Mouse (Mus musculus): ENCODE results near the gene Gm20937. TPM values are rescaled to one million over a fixed set of nuclear protein-coding genes. Genes with fewer than 3 reads are reported as not detected.
"Not testable (repeated sequence)": the region's sequence is repeated elsewhere in the genome, so short reads cannot be mapped to it uniquely, and the experiment has no call there.

The Gm20937 gene
- polyA plus RNA-seq (2015; fragmentation: Nextera tagmentation; extraction: Ambion mirVana): not detected in 2 replicates

DNA sequence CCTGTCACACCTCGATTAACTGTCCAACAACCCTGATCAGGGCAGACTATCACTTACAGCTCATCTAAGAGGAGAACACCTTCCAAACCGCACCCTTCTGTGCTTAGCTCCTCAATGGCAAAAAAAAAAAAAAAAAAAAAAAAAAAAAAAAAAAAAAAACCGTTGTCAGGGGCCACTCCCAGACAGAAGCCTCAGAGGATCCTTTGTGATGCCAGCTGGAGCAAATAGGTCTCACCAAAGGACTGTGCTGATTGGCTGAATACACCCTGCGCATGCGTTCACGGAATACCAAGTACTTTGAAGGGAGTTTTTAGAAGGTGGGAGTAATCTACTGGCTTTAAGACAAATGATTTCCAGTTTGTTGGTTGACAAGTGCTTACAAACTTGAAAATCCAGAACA lies at the start of gene Gm20937:
Gene Gm20937, minus strand, starts transcription at position 101 of the 400 bp plus-strand sequence.
- not testable (repeated sequence) for H3K36me3 ChIP-seq (ENCODE audit: insufficient read depth, low read length); H3K27ac ChIP-seq (ENCODE audit: low read length); H3K4me2 ChIP-seq (replicated peaks; ENCODE audit: low read depth, low read length); H3K4me3 ChIP-seq (ENCODE audit: low read length); H3K27me3 ChIP-seq (ENCODE audit: insufficient read depth, low read length); H3K9ac ChIP-seq (replicated peaks; ENCODE audit: low read length); H3K4me1 ChIP-seq (ENCODE audit: insufficient read depth, low read length); ATAC-seq (ENCODE audit: low FRiP score, low TSS enrichment); H3K9me3 ChIP-seq (ENCODE audit: low read length)
- no CpG with 5 or more reads among the region's 6 CpGs for WGBS

Other genes starting within 250 kb of the Gm20937 start
- not detected in 2 replicates for gene Gm20816, start 243.1 kb upstream of the Gm20937 start, polyA plus RNA-seq (2015; fragmentation: Nextera tagmentation; extraction: Ambion mirVana)